Mouse (Mus musculus) megakaryocyte-erythroid progenitor cell, adult 5-6 weeks (primary cell): Measurements from ENCODE around the gene Nkiras1. TPM values are rescaled to one million over a fixed set of nuclear protein-coding genes. Genes with fewer than 3 reads are reported as not detected.

ENCODE experiments used
- ATAC-seq: replicated peaks from 2 replicates; pipeline ENCODE4 v1.8.0; 2016; ENCODE audit warnings: mild to moderate bottlenecking, inconsistent platforms; ENCODE audit not compliant: severe bottlenecking, poor library complexity, low FRiP score, low TSS enrichment
- total RNA-seq, 2 experiments: library from RNA; stranded (forward) in 1 of 2; stranded (reverse) in 1 of 2; fragments of 200-1000, 215-1000 nt in 1 of 2; fragments of >200 nt in 1 of 2; fragmentation: Nextera tagmentation in 1 of 2; gene quantifications; 2 replicates each; pipeline ENCODE4 v1.2.3; 2014 to 2017

Nkiras1 gene
- total RNA-seq, 2 experiments from 2014 or later: 11.5 to 19.4 TPM

DNA sequence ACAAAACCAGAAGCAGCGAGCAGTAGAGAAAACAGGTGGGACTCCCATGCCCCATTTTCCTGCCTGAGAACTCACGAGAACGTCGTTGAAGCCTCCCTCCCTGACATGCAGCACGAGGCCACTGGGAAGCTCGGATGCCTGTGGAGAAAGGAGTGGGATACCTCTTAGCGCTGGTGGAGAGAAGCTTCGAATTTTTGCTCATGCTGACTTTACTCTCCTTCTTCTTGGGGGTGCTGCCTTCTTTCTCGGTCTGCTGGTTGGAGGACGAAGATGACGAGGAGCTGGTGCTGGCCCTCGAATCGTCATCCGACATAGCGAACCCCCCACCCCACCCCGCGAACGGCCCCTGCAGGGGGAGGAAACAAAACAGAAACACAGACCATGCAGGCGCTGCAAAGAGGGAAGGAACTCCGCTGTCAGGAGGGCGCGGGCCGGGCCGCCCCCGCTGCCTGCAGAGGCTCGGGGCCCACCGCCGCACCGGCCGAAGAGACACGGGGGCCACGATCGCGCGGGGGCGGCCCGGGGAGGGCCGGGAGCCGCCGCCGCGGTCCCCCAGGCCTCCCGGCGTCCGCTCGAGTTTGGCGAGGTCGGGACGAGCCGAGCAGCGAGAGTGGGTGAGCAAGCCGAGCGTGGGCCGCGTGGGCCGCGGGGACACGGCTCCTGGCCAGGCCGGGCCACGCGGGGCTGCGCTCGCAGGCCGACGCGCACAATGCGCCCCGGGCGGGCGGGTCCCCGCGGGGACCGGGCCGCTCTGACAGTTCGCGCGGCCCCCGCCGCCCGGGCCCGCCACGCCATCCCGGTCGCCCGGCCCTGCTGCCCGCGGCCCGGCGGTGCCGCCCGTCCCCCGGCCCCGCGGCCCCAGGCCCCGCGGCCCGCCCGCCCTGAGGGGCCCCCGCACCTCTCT lies 60.1 kb downstream of the Nkiras1 start:
- peak; percentile 56 for ATAC-seq

DNA sequence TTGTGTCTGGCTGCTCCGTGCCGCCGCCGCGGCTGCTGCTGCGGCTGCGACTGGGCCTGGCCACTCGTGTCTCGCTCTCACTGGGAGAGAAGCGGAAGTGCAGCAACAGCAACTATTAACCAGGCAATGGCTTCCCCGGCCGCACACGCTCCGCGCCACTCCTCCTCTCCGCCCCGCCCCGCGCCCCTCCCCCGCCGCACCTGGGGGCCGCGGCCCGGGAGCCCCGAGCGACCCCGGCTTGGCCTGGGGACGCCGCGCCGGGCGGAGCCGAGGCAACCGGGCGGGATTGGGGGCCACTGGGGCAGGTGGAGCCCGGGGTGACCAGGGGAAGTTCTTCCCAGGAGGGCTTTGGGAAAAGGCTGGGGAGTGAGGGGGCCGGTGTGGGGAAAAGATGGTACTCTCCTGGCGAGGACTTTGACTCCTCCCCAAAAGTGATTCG lies 60.8 kb downstream of the Nkiras1 start, which contains the start of gene Ube2e1:
Ube2e1 (minus strand) TSS at position 167 of the 439 bp plus-strand sequence.
- ATAC-seq: peak; percentile 84

Other genes with a start within 250 kb of the Nkiras1 start
- gene Nr1d2, start 32.0 kb upstream of the Nkiras1 start, total RNA-seq (2014; fragmentation: Nextera tagmentation): 10.4 and 12.6 TPM in 2 replicates
- gene Nr1d2, start 32.0 kb upstream of the Nkiras1 start, total RNA-seq (2017): 10.6 and 15.5 TPM in 2 replicates
- gene Rpl15, start 255 bp downstream of the Nkiras1 start, total RNA-seq (2014; fragmentation: Nextera tagmentation): 2,368 and 2,511 TPM in 2 replicates
- 2,162 and 2,291 TPM in 2 replicates for gene Rpl15, start 255 bp downstream of the Nkiras1 start, total RNA-seq (2017)
- gene Ube2e1, start 60.7 kb downstream of the Nkiras1 start, total RNA-seq (2014; fragmentation: Nextera tagmentation): 85.8 and 104 TPM in 2 replicates
- gene Ube2e1, start 60.7 kb downstream of the Nkiras1 start, total RNA-seq (2017): 55.6 and 69.5 TPM in 2 replicates